Mouse (Mus musculus): ENCODE measurements around the gene Kcnk4.

DNA sequence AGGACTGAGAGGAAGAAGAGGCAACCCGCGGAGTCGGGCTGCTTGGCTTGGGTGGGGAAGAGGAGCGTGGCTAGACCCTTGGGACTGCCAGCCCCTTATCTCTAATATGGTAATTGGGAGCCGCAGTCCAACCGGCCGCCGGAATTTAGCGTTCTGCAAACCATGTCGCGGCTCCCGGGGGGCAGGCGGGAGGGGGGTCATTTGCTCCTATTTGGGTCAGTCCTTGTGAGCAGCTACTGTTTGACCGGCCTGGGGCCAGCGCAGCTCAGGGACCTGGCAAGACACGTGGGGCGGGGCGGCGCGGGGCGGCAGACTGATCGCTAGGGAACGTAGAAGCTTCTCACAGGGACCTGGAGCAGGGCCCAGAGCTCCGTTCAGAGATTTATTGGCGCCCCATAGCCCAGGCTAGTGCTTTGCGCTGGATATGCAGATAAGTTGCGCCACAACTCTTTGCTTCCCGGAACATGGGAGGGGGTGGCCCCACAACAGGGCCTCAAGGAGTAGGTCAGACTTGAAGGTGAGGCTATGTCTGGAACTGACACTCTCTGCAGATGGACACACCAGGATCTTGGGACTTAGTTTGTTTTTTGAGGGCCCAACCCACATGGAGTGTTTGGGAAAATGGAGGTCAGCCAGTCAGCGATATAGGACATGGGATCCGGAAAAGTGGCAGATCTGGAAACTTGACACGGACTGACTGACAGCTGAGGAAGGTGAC is 17.8 kb upstream of the Kcnk4 start:
- TF ChIP-seq CTCF (IDR thresholded peaks at IDR 0.05; ENCODE audit: low read depth, low read length) (no peak), POLR2A (IDR thresholded peaks at IDR 0.05; ENCODE audit: extremely low read depth, insufficient read depth, low read length) (0 out of 2 replicates have a peak, but pooled peaks have one; percentile 40)
